Mouse (Mus musculus) frontal cortex, postnatal 14 days (tissue): Measurements from ENCODE around the gene Phf21a.
"Not testable (repeated sequence)": the region's sequence is repeated elsewhere in the genome, so short reads cannot be mapped to it uniquely, and the experiment has no call there.

Experiments used
- DNase-seq, 2 experiments: peaks; one replicate each; pipeline ENCODE4 v3.0.0; 2022; ENCODE audit warnings: low spot score in 2 of 2

Gene Phf21a

GRCm38 (mm10) chr2:92381901-92382588 is 289.1 kb downstream of the Phf21a start, which contains the start of gene 1700029I15Rik:
Gene 1700029I15Rik (plus strand): TSS chr2:92382538.
- DNase-seq, result no peak

GRCm38 (mm10) chr2:92382759-92383158 is 289.8 kb downstream of the Phf21a start:
- no peak for DNase-seq

DNA sequence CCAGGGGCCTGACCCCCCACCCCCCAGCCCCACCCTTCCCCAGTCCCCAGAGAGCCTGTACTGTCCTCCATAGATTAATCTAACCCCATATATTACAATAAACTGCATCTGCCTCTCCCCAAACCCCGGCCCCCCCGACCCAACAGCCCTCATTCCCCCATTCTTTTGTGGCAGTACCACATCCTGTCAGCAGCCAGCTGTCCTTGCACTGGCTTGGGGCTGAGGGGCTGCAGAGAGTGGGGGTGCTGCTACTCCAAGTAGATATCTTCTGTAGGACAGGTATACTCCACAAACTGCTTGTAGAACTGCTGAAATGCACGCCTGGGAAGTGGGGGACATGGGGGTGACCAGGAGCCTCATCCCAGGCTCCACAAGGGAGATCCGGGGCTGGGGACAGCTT is 291.2 kb downstream of the Phf21a start:
- no peak for DNase-seq

GRCm38 (mm10) chr2:92385113-92386051 is 292.5 kb downstream of the Phf21a start:
- no peak for DNase-seq

- DNase-seq, result no peak
Observed at GRCm38 (mm10) chr2:92386821-92387570, 294.1 kb downstream of the Phf21a start.

- DNase-seq, result no peak
Observed at GRCm38 (mm10) chr2:92387646-92388045, 294.7 kb downstream of the Phf21a start.

DNA sequence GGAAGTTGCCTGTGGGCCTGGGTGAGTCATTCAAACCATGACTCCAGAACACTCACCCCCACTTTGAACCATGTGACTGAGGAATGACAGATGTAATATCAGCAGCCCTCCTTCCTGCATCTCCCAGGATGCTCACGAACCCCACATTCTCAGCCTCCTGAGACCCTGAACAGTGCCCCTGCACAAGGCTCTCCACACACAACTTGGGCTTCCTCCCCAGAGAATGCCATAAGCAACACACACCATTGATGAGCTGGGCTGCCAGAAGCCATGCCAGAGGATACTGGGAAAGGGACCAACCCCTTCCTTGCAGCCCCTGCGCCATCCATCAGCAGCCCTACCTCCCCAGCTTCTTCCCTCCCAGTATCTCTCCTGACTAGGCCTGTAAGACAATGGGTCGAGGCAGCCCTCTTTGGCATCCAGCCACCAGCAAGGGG is 295.2 kb downstream of the Phf21a start:
- DNase-seq, result no peak

DNA sequence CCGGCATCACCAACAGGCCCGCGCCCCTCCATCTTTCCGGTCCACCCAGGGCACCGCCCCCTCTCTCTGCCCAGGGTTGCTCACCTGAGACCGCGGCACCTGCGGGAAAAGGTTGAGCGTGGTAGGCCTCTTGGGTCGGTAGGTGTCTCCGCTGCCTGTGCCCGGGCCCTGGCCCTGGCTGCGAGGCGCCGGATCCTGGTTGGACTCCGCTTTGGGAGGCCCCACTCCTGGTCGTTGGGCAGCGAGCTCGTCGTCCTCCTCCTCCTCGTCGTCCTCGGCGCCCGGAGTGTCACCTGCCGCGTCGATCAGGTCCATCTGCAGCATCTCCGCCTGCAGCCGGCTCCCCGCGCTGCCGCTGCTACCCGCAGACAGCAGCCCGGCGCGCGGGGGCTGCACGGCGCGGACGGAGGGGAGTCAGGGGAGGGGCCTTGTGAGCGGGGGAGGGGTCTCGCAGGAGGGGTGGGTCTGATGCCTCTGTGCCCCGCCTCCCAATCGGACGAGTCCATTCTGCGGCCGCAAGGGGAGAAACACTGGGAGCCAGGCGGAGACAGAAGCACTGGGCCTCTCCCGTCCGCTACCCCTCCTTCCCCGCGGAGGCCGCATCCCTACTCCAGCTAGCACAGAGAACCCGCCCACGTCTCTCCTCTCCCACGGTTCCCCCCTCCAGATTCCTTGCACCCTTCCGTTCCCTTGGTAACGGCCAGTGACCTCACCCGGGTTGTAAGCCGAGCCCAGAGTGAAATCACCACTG is 296.1 kb downstream of the Phf21a start:
- peak; percentile 85 to 92 for DNase-seq

- DNase-seq, result no peak
Observed at GRCm38 (mm10) chr2:92389645-92390044, 296.7 kb downstream of the Phf21a start.

- DNase-seq, result no peak
Observed at GRCm38 (mm10) chr2:92390206-92390930, 297.5 kb downstream of the Phf21a start.

GRCm38 (mm10) chr2:92391116-92391515 is 298.2 kb downstream of the Phf21a start:
- DNase-seq, result no peak

DNA sequence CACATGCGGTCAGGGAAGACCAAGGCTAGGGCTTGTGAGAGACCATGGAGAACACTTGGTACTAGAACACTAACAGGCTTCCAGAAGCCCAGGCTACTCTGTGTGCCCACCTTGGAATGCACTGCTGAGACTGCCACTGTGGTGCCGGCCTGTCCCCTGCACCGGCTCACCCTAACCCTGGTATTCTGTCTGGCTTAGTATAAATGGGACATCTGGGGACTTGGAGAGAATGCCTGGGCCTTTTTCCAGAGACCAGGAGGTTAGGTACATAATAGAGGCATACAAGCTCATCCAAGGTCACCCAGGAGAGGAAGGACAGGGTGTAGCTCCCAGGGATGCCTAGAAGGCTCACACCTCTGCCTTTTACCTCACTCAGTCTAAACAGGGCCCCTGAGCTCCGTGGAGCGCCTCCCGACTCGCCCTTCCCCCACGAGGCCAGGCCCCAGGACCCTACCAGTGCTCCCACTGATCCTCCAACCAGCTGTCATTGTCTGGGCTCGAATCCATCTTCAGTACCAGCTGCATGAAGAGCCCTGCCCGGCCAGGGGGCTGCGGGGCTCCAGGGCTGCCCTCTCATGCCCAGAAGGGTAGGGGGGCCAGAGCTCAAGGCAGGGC is 298.9 kb downstream of the Phf21a start:
- no peak for DNase-seq

GRCm38 (mm10) chr2:92392318-92393264 is 299.7 kb downstream of the Phf21a start:
- no peak for DNase-seq

DNA sequence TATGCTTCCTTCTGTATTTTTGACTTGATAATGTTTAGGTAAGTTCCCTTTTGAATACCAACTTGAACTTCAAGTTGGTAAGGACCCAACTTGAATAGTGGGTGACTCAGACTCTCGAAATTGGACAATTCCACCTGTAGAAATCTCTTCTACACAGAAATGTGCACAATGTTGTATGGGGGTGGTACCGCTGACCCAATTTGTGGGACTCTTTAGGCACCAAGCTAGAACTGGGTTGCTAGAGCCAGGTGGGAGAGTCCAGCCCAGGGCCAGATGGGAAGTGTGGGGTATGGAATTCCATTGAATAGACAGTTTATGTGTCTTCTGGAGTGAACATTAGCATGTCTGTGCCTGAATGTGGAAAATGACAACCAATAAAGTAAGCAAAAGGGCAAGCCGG is 302.6 kb downstream of the Phf21a start:
- no peak for DNase-seq

DNA sequence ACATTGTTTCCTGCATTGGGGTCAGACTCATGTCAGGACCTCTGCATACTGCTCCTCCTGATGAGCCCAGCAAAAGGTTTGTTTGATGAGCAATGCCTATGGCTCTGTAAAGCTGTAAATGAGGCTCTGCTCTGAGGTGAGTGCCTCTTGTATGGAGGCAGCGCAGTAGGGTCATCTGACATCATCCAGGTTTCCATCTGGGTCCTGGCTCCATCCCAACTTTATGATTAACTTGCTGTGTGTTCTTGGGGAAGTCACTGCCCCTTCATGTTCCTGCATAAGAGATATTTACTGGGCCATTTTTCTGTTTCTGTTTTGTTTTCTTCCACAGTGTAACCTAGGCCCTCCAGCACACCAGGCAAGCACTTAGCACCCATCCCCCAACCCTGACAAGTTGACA is 304.5 kb downstream of the Phf21a start:
- DNase-seq, result no peak

- not testable (repeated sequence) for DNase-seq
Observed at GRCm38 (mm10) chr2:92399877-92400276, 307.0 kb downstream of the Phf21a start.

GRCm38 (mm10) chr2:92400682-92401081 is 307.8 kb downstream of the Phf21a start:
- no peak for DNase-seq

- DNase-seq, result peak in 1 of 2 experiments; percentile 14
Observed at GRCm38 (mm10) chr2:92401091-92401561, 308.2 kb downstream of the Phf21a start, which contains the start of gene Mapk8ip1. Gene Mapk8ip1 (minus strand): TSS chr2:92401263.
